Mouse (Mus musculus): ENCODE measurements around the gene Dusp18.

The Dusp18 gene

DNA sequence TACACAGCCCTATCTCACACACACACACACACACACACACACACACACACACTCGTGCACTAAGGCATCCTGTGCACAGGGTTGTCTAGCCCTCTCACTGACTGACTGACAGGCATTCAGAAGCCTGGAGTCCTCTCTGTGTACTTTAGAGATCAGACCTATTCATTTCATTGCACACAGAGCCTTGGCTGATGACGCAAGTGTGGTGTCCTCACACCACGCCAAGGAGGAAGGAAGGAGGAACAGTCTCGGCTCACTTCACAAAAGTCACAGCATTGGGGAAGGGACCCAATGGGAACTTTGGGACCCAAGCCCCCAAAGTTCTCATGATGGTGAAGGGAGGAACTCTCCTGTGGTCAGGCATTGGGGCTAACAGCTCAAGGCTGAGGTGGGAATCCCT lies 35.0 kb downstream of the Dusp18 start:
- peak in 1 of 2 experiments; percentile 10 for DNase-seq (ENCODE audit: low spot score in 2 of 2)

DNA sequence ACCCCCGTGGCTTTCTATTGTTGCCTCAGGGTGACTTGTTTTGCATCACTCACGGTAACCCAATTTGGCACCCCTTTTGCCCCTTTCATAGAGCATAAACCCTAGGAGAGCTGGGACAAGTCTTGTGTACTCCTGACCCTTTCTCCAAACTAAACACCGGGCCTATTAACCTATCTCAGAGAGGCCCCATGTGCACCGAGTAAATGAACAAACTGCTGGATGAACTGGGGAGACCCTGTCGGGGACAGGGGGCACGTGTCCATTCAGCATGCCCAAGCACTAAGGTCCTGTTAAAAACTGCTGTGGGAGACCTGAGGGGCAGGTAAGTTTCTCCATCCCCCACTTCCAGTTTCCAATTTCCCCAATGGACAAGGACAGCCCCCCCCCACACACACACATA lies 35.9 kb downstream of the Dusp18 start:
- peak in 1 of 2 experiments; percentile 9 for DNase-seq (ENCODE audit: low spot score in 2 of 2)

DNA sequence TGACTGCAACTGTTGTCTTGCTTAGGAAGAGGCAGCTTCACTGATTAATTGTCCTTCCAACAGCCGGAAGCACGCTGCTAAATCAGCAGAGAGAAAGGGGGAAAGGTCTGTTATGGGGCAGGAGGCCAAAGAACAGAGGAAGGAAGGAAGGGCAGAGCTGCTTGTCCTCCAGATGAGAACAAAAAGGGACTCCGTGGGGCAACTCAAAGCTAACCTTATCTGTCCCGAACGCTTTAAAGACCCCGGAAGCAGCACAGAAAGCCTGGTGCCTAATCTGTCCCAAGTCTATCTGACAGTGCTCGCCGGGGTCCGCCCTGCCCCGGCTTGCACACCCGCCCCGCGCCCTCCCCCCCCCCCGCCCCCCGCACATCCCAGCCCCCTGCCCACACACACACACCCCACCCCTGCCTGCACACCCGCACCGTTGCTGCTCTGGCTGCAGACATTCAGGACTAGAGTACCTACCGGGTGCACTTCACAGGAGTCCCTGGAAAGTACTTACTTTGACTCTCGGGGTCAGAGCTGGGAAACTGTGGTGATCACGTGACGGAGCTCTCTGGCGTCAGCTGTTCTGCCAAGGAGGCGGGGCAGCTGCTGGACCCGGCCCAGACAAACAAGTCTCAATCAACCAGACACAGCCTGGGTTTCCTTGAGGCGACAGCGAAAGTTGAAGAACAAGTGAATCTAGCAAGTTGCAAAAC lies 36.6 kb downstream of the Dusp18 start, which contains the start of gene Tcn2:
Tcn2 (minus strand) TSS at position 649 of the 701 bp plus-strand sequence.
- DNase-seq (ENCODE audit: low spot score in 2 of 2), result peak; percentile 70 to 80

DNA sequence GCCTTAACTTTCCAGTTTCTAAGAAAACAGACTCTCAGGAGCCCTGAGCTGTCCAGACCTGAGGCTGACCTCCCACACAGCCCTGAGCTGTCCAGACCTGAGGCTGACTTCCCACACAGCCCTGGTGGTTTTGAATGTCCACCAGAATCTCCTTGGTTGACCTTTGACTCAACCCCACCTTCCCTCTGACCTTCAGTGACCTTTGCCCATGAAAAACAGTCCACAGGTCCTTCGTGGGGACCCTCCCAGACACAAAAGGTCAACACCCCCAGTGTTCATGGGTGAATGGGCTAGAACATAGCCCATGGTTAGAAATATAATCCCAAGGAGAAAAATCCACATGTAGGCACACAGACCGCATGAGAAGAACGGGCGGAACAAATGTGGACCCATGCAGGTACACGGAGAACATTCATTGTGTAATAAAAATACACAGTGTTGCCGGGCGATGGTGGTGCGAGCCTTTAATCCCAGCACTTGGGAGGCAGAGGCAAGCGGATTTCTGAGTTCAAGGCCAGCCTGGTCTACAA lies 38.8 kb downstream of the Dusp18 start:
- DNase-seq (ENCODE audit: low spot score in 2 of 2), result peak in 1 of 2 experiments; percentile 10

DNA sequence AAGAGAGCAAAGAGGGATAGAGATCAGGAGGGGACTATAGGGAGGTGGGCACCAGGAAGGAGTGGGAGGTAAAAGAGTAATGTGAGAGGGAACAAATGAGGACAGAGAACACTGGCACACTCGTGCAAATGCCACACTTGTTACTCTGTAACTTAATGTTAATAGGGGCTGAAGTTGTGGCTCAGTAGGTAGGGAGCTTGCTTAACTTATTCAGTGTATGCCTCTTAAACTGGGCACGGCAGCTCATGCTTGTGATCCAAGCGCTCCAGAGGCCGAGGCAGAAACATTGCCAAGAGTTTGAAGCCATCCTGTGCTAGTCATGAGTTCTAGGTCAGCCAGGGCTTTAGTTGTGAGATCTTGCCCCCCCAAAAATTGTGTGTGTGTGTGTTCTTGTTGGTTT lies 40.1 kb downstream of the Dusp18 start:
- peak in 1 of 2 experiments; percentile 7 for DNase-seq (ENCODE audit: low spot score in 2 of 2)

DNA sequence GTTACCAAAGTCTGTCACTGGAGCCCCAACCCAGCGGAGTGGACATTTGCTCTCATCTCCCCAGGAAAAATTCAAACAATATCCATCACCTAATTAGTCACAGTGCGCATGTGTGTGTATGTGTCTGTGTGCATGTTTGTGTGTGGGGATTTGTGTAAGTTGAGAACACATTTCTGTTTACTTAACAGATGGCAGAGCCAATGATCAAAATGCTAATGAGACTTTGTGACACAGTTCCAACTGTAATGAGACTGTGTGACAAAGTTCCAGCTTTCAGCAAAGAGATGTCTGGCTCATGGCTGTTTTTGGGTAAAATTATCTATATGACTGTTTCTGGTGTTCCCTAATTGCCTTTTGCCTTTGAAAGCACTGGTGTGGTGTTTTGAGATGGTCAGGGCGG lies 41.3 kb downstream of the Dusp18 start:
- DNase-seq (ENCODE audit: low spot score in 2 of 2), result no peak

DNA sequence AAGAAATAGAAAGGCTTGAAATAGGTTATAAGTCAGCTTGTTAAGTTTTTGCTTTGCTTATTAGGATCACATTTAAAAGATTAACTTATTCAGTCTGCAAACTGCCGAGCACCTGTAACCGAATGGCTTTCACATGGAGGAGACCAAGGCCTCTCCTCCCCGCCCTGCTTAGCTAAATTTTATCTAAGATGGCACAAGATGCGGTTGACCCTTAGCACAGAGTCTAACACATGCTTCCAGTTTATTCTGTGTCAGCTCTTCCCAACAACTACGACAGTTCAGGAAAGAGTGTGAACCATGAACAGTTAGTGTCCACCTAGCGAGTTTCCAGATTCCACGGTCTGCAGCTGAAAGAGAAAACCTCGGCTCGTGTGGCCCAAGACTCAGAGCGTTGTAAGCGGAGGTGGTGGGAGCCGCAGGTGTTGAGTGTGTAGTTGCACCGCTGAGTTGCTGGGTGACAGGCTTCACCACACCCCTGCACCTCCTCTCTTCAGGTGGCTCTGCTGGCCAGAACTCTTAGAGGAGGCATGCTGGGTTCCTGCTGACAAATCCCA lies 42.4 kb downstream of the Dusp18 start:
- DNase-seq (ENCODE audit: low spot score in 2 of 2), result peak in 1 of 2 experiments; percentile 7

DNA sequence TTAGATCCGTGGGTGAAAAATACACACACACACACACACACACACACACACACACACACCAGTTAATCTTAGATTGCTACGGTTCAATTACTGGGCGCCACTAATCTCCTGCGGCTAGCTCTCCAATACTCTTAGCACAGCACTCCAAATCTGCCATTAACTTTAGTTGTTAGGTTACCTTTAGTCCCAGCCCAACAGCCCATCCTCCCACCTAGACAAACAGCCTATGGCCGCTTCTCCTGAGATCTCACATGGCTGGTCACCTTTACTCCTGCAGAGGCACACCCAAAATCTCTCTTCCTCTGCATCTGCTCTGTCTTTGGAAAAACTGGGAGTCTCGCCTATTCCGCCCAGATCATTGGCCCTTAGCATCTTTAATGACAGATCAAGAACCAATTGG lies 46.3 kb downstream of the Dusp18 start:
- DNase-seq (ENCODE audit: low spot score in 2 of 2), result peak in 1 of 2 experiments; percentile 7

DNA sequence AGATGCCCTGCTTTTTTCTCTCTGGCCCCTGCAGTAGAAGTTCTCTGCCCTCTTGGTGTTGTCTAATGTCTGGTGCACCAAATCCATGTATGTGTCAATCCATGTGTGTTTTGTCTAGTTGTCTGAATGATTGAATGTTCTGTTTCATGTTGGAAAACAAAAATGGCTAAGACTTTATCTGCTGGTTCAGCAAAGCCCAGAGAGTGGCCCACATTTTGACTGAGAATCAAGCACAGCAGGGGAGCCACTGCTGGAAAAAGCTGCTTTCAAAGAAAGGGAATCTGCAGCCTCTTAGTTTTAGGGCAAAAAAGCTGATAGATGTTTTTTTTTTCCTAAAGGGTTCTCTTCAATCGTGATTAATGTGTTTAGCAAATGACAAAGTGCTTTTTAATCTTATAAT lies 51.3 kb downstream of the Dusp18 start:
- peak in 1 of 2 experiments; percentile 4 for DNase-seq (ENCODE audit: low spot score in 2 of 2)

All from urinary bladder, postnatal 4 days (tissue).